Mouse (Mus musculus): ENCODE results near the gene Lif. TPM values are rescaled to one million over a fixed set of nuclear protein-coding genes. Genes with fewer than 3 reads are reported as not detected.

Gene Lif
- polyA plus RNA-seq, 2 experiments, result 0.02 TPM; not detected in 1

DNA sequence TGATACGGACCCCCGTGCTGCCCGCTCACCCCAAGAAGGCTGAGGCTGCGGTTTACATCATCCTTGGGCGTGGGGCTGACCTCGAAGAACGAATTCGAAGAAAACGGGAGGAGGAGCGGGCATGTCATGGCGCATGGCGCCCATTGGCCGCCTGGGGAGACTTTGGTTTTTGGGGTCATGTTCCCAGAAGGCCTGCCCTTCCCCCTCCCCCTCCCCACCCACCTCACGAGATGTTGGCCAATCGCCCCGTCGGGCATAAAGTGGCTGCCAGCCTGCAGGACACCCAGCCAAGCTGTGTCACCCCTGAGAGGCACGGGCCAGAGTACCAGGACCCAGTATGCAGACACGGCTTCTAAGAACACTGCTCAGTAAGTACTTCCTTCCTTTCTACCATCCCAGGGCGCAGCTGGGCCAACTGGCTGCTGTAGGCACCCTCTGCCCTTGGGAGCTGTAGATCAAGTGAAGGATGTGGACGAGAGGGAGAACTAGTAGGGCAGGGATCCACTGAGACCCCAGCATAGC, 20.8 kb upstream of the Lif start:
- ATAC-seq (ENCODE audit: insufficient read depth) (no peak), DNase-seq (ENCODE audit: low read depth in 3 of 3, low spot score in 3 of 3) (no peak)
- Histone ChIP-seq H3K4me2 (ENCODE audit: low read depth) (peak overlapping the region; percentile 58), H3K27me3 (ENCODE audit: control insufficient read depth, insufficient read depth, low read length) (no peaks in the 10 kb centered on the region), H3K9ac (replicated peaks) (no peak overlapping the region), H3K36me3 (replicated peaks; ENCODE audit: control insufficient read depth, insufficient read depth, low read depth) (peaks cover 4% of the 10 kb centered on the region), H3K4me1 (replicated peaks; ENCODE audit: control insufficient read depth in 2 of 2, insufficient read depth in 2 of 2, low read length in 1 of 2) (peaks cover 12 to 26% of the 10 kb centered on the region in 2 experiments), H3K27ac (no peak overlapping the region), H3K9me3 (ENCODE audit: control insufficient read depth, low read length) (no peaks in the 10 kb centered on the region), H3K4me3 (ENCODE audit: insufficient read depth in 1 of 2, low read depth in 2 of 2, low read length in 2 of 2) (no peak overlapping the region)
- WGBS (ENCODE audit: insufficient replicate concordance), result 69% methylated on average over 21 of the region's 21 CpGs
- no peak for TF ChIP-seq CTCF (IDR thresholded peaks at IDR 0.05; ENCODE audit: low read depth)
- no peak for TF ChIP-seq EP300 (IDR thresholded peaks at IDR 0.05; ENCODE audit: low read depth)

DNA sequence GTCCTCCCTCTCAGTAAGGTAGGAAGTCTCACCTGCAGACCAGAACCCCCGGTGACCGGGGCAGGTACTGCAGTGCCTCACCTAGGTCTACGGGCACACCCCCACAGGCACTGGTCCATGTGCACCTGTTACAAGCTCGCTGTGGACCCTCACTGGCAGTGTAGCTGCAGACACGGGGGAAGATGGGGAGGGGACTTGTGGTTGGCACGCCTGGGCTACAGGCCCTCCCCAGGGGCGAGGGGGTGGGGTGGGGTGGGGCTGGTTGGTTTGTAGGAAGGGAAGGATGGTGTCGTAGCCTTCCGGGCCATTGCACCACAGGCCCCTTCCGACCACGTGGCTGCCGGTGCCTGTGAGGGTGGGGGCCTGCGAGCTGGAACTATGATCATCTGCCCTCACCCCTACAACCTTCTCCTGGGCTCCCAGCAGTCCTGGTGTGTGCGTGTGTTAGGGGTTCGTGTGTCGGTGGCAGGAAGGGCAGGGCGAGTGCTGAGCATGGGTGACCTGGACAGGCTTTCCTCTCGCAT, 19.9 kb upstream of the Lif start:
- DNase-seq (ENCODE audit: low read depth in 3 of 3, low spot score in 3 of 3), result no peak
- H3K27me3 ChIP-seq (ENCODE audit: control insufficient read depth, insufficient read depth, low read length), result no peaks in the 10 kb centered on the region
- H3K36me3 ChIP-seq (replicated peaks; ENCODE audit: control insufficient read depth, insufficient read depth, low read depth), result peaks cover 2% of the 10 kb centered on the region; the same call in 1 of the 2 replicates
- no peak overlapping the region for H3K9ac ChIP-seq (replicated peaks)
- ATAC-seq (ENCODE audit: insufficient read depth), result peak; percentile 9; the same call in 1 of the 2 replicates
- H3K4me3 ChIP-seq (ENCODE audit: insufficient read depth in 1 of 2, low read depth in 2 of 2, low read length in 2 of 2), result no peak overlapping the region
- peak overlapping the region; percentile 8; the same call in 1 of the 2 replicates for H3K4me2 ChIP-seq (ENCODE audit: low read depth)
- TF ChIP-seq EP300 (IDR thresholded peaks at IDR 0.05; ENCODE audit: low read depth), result no peak
- TF ChIP-seq CTCF (IDR thresholded peaks at IDR 0.05; ENCODE audit: low read depth), result peak; percentile 43; the same call in 1 of the 2 replicates
- H3K27ac ChIP-seq, result no peak overlapping the region
- H3K9me3 ChIP-seq (ENCODE audit: control insufficient read depth, low read length), result no peaks in the 10 kb centered on the region
- WGBS (ENCODE audit: insufficient replicate concordance), result 34% methylated on average over 18 of the region's 18 CpGs
- peaks cover 12 to 23% of the 10 kb centered on the region in 2 experiments for H3K4me1 ChIP-seq (replicated peaks; ENCODE audit: control insufficient read depth in 2 of 2, insufficient read depth in 2 of 2, low read length in 1 of 2)

DNA sequence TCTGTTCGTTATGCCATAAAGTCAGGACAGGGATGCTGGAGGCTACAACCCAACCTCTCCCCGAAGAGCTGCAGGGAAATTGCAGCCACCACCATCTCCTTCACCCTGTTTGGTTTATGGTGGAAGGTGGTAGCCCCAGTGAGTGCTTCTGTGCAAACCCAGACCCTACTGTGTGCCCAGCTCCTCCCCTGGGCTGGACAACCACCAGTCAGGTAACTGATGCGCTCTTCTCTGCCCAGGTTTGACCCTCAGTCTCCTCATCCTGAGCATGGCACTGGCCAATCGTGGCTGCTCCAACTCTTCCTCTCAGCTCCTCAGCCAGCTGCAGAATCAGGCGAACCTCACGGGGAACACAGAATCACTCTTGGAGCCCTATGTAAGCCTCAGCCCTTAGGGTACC, 19.2 kb upstream of the Lif start:
- Histone ChIP-seq H3K9ac (replicated peaks) (no peak overlapping the region), H3K27ac (no peak overlapping the region), H3K36me3 (replicated peaks; ENCODE audit: control insufficient read depth, insufficient read depth, low read depth) (no peaks in the 10 kb centered on the region), H3K4me3 (ENCODE audit: insufficient read depth in 1 of 2, low read depth in 2 of 2, low read length in 2 of 2) (no peak overlapping the region), H3K4me2 (ENCODE audit: low read depth) (no peak overlapping the region), H3K4me1 (replicated peaks; ENCODE audit: control insufficient read depth in 2 of 2, insufficient read depth in 2 of 2, low read length in 1 of 2) (peaks cover 12 to 22% of the 10 kb centered on the region in 2 experiments), H3K27me3 (ENCODE audit: control insufficient read depth, insufficient read depth, low read length) (no peaks in the 10 kb centered on the region), H3K9me3 (ENCODE audit: control insufficient read depth, low read length) (no peaks in the 10 kb centered on the region)
- ATAC-seq (ENCODE audit: insufficient read depth), result no peak
- 74% methylated on average over 6 of the region's 6 CpGs for WGBS (ENCODE audit: insufficient replicate concordance)
- TF ChIP-seq EP300 (IDR thresholded peaks at IDR 0.05; ENCODE audit: low read depth) (no peak), CTCF (IDR thresholded peaks at IDR 0.05; ENCODE audit: low read depth) (no peak)
- DNase-seq (ENCODE audit: low read depth in 3 of 3, low spot score in 3 of 3), result no peak

DNA sequence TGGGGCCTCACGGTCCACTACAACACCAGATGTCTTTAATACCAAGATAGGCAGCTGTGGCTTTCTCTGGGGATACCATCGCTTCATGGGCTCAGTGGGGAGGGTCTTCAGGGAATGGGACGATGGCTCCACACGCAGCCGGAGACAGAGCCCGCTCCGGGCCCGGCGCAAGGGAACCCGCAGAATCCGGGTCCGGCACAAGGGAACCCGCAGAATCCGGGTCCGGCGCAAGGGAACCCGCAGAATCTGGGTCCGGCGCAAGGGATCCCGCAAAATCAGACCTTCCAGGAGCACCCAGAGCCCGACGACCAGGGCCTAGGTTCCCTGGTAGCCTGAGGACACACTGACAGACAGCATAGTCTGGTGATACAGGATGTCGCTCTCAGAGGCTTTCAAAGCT, 17.7 kb upstream of the Lif start:
- DNase-seq (ENCODE audit: low read depth in 3 of 3, low spot score in 3 of 3) (no peak), ATAC-seq (ENCODE audit: insufficient read depth) (no peak)
- H3K4me1 ChIP-seq (replicated peaks; ENCODE audit: control insufficient read depth in 2 of 2, insufficient read depth in 2 of 2, low read length in 1 of 2), result peaks cover 14 to 24% of the 10 kb centered on the region in 2 experiments
- no peaks in the 10 kb centered on the region for H3K27me3 ChIP-seq (ENCODE audit: control insufficient read depth, insufficient read depth, low read length)
- H3K27ac ChIP-seq, result no peak overlapping the region
- no peak overlapping the region for H3K4me3 ChIP-seq (ENCODE audit: insufficient read depth in 1 of 2, low read depth in 2 of 2, low read length in 2 of 2)
- no peaks in the 10 kb centered on the region for H3K36me3 ChIP-seq (replicated peaks; ENCODE audit: control insufficient read depth, insufficient read depth, low read depth)
- TF ChIP-seq CTCF (IDR thresholded peaks at IDR 0.05; ENCODE audit: low read depth), result no peak
- TF ChIP-seq EP300 (IDR thresholded peaks at IDR 0.05; ENCODE audit: low read depth), result no peak
- no peak overlapping the region for H3K4me2 ChIP-seq (ENCODE audit: low read depth)
- H3K9me3 ChIP-seq (ENCODE audit: control insufficient read depth, low read length), result no peaks in the 10 kb centered on the region
- WGBS (ENCODE audit: insufficient replicate concordance), result 88% methylated on average over 23 of the region's 23 CpGs
- H3K9ac ChIP-seq (replicated peaks), result no peak overlapping the region

DNA sequence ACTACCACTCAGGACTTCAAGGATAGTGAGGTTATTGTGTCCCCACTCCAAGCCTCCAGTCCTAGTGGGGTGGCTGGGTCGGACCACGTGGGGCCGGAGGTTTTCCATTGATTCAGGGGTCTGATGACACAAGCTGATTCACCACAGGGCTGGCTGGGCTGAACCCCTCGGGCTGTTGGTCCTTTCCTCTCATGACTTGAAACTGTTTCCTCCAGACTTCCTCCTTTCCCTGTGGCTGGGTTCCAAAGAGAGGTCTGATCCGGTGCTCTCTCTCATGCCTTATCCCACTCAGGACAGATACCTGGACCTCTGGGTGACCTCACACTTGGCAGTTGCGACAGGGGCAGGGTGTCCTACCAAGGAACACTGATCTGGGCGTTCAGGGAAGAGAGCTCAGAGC, 17.2 kb upstream of the Lif start:
- H3K36me3 ChIP-seq (replicated peaks; ENCODE audit: control insufficient read depth, insufficient read depth, low read depth), result no peaks in the 10 kb centered on the region
- H3K4me3 ChIP-seq (ENCODE audit: insufficient read depth in 1 of 2, low read depth in 2 of 2, low read length in 2 of 2), result no peak overlapping the region
- no peak overlapping the region for H3K9ac ChIP-seq (replicated peaks)
- WGBS (ENCODE audit: insufficient replicate concordance), result 33% methylated on average over 7 of the region's 7 CpGs
- H3K27me3 ChIP-seq (ENCODE audit: control insufficient read depth, insufficient read depth, low read length), result no peaks in the 10 kb centered on the region
- TF ChIP-seq EP300 (IDR thresholded peaks at IDR 0.05; ENCODE audit: low read depth), result no peak
- no peak for TF ChIP-seq CTCF (IDR thresholded peaks at IDR 0.05; ENCODE audit: low read depth)
- peaks cover 14 to 24% of the 10 kb centered on the region in 2 experiments for H3K4me1 ChIP-seq (replicated peaks; ENCODE audit: control insufficient read depth in 2 of 2, insufficient read depth in 2 of 2, low read length in 1 of 2)
- H3K27ac ChIP-seq, result no peak overlapping the region
- H3K4me2 ChIP-seq (ENCODE audit: low read depth), result no peak overlapping the region
- DNase-seq (ENCODE audit: low read depth in 3 of 3, low spot score in 3 of 3) (no peak), ATAC-seq (ENCODE audit: insufficient read depth) (no peak)
- no peaks in the 10 kb centered on the region for H3K9me3 ChIP-seq (ENCODE audit: control insufficient read depth, low read length)

Measured in liver, embryonic 14.5 days (tissue).